Mouse (Mus musculus): ENCODE measurements around the gene Eif3m. TPM values are rescaled to one million over a fixed set of nuclear protein-coding genes. Genes with fewer than 3 reads are reported as not detected.

Eif3m gene
- 186 and 220 TPM in 2 replicates for polyA plus RNA-seq (2012; rRNA removed)

DNA sequence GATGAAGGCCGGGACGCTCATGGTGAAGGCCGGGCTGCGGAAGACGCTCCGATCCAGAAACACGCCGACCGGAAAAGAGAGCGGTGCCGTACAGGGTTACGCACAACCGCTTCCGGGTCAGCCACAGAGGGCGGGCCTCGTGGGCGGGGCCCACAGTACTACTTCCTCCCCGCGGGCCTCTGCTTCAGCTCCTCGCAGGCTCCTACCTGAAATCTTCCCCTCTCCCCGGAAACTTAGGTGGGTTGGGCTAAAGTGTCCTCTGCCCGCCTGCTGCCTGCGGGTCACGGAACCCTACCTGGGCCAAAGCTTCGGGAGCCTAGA, at the start of gene Eif3m:
Gene Eif3m (minus strand): TSS at position 114 of the 321 bp plus-strand sequence.

Other genes starting within 250 kb of the Eif3m start
- gene Qser1, start 200.3 kb downstream of the Eif3m start, polyA plus RNA-seq (2012; rRNA removed), result 11.6 and 24.1 TPM in 2 replicates
- 0.32 and 0.88 TPM in 2 replicates for gene Prrg4, start 167.2 kb downstream of the Eif3m start, polyA plus RNA-seq (2012; rRNA removed)
- gene Ccdc73, start 149.3 kb downstream of the Eif3m start, polyA plus RNA-seq (2012; rRNA removed), result 3.7 and 7.3 TPM in 2 replicates
- not detected in 2 replicates for gene Gm11060, start 74.9 kb upstream of the Eif3m start, polyA plus RNA-seq (2012; rRNA removed)
- 2.5 and 12.6 TPM in 2 replicates for gene Wt1, start 109.4 kb upstream of the Eif3m start, polyA plus RNA-seq (2012; rRNA removed)
- 0.04 and 0.32 TPM in 2 replicates for gene Them7, start 207.2 kb upstream of the Eif3m start, polyA plus RNA-seq (2012; rRNA removed)